Mouse (Mus musculus) intestine, embryonic 14.5 days (tissue): ENCODE measurements around the gene Tada3. TPM values are rescaled to one million over a fixed set of nuclear protein-coding genes. Genes with fewer than 3 reads are reported as not detected.

Source experiments
- ATAC-seq: fragments of 200-750 bp; cut with Nextera tagmentation; replicated peaks from 2 replicates; pipeline ENCODE4 v1.8.0; 2017; ENCODE audit warnings: low read depth, moderate number of reproducible peaks, moderate TSS enrichment, moderate library complexity; ENCODE audit not compliant: low FRiP score, low TSS enrichment
- DNase-seq: peaks from one replicate; pipeline ENCODE4 v3.0.0-alpha.2; 2018; ENCODE audit warnings: low spot score
- H3K27ac ChIP-seq: fragments of 300-500 bp; sonication (generic); 2 replicates; pipeline ENCODE4 v1.5.1; 2014; ENCODE audit warnings: low read depth, mild to moderate bottlenecking, control low read depth
- H3K27me3 ChIP-seq: fragments of 300-500 bp; sonication (generic); replicated peaks from 2 replicates; pipeline ENCODE4 v1.6.1; 2014; ENCODE audit warnings: low read length, control low read depth; ENCODE audit not compliant: control insufficient read depth, insufficient read depth
- H3K36me3 ChIP-seq: fragments of 300-500 bp; sonication (generic); 2 replicates; pipeline ENCODE4 v1.6.1; 2014; ENCODE audit warnings: low read length, control low read depth; ENCODE audit not compliant: control insufficient read depth, insufficient read depth
- H3K4me1 ChIP-seq: fragments of 300-500 bp; sonication (generic); replicated peaks from 2 replicates; pipeline ENCODE4 v1.6.1; 2014; ENCODE audit warnings: low read length, control low read depth, mixed read lengths; ENCODE audit not compliant: control insufficient read depth, insufficient read depth
- H3K4me2 ChIP-seq: fragments of 300-500 bp; sonication (generic); 2 replicates; pipeline ENCODE4 v1.6.1; 2014; ENCODE audit warnings: low read length
- H3K4me3 ChIP-seq: fragments of 300-500 bp; sonication (generic); 2 replicates; pipeline ENCODE4 v1.5.1; 2014; ENCODE audit warnings: low read depth, low read length, control low read depth, mixed read lengths
- H3K9ac ChIP-seq: fragments of 300-500 bp; sonication (generic); 2 replicates; pipeline ENCODE4 v1.6.1; 2014; ENCODE audit warnings: mild to moderate bottlenecking, low read length
- H3K9me3 ChIP-seq: fragments of 300-500 bp; sonication (generic); 2 replicates; pipeline ENCODE4 v1.6.1; 2016; ENCODE audit warnings: low read length, control low read depth; ENCODE audit not compliant: control insufficient read depth
- WGBS: fragments of 180-500 bp; shearing (Covaris S2); extraction: QIAGEN DNeasy Blood & Tissue Kit; methylation state at CpG from one replicate; pipeline ENCODE4 v1.1.7; 2014; 5-methylcytosine and 5-hydroxymethylcytosine counted together
- microRNA-seq: library from miRNA; unstranded; fragments of <30 nt; microRNA quantifications from one replicate; pipeline ENCODE4, GENCODE M21; 2016
- polyA plus RNA-seq: library from polyadenylated mRNA; unstranded; fragments of >200 nt; fragmentation: Nextera tagmentation; extraction: Ambion mirVana; gene quantifications from 2 replicates; pipeline ENCODE4 v1.2.1, GENCODE M21; 2014

The Tada3 gene
- polyA plus RNA-seq, 1 experiment from 2014 or later: 50.5 TPM

DNA sequence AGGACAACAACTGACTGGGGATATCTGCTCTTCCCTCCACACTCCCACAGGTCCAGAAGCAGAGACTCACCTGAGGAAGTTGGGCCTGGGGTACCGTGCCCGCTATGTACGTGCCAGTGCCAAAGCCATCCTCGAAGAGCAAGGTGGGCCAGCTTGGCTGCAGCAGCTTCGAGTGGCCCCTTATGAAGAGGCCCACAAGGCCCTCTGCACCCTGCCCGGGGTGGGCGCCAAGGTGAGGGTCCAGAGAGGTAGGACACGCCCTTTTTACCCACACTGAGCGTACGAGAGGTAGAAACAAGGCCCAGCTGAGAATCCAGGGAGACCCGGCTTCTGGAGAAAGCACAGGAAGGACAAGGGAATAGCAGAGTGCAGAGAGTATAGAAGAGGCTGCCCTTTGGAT lies 46.0 kb downstream of the Tada3 start:
- Histone ChIP-seq H3K9ac (no peak overlapping the region), H3K27ac (no peak overlapping the region), H3K4me3 (no peak overlapping the region), H3K4me2 (no peak overlapping the region), H3K9me3 (no peaks in the 10 kb centered on the region), H3K27me3 (no peaks in the 10 kb centered on the region), H3K36me3 (peaks cover 40% of the 10 kb centered on the region), H3K4me1 (no peaks in the 10 kb centered on the region)
- ATAC-seq: no peak
- 88% methylated on average over 11 of the region's 11 CpGs for WGBS
- no peak for DNase-seq

DNA sequence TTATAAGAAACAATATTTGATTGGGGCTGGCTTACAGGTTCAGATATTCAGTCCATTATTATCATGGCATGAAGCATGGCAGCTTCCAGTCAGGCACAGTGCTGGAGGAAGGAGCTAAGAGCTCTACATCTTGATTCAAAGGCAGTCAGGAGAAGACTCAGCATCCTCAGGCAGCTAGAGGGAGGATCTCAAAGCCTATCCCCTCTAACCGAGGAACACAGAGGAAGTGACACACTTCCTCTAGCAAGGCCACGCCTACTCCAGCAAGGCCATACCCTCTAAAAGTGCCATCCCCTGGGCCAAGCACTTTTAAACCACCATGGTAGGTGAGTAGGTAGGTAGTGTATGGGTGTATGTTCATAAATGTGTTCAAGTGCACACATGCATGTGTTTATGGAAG lies 47.1 kb downstream of the Tada3 start:
- DNase-seq (no peak), ATAC-seq (no peak)

GRCm38 (mm10) chr6:113329396-113329795 lies 48.3 kb downstream of the Tada3 start:
- Histone ChIP-seq H3K9me3 (no peaks in the 10 kb centered on the region), H3K36me3 (peaks cover 30% of the 10 kb centered on the region), H3K4me1 (0 out of 2 replicates have a peak, but pooled peaks cover 3% of the 10 kb centered on the region), H3K4me3 (no peak overlapping the region), H3K9ac (no peak overlapping the region), H3K27me3 (no peaks in the 10 kb centered on the region), H3K4me2 (no peak overlapping the region), H3K27ac (no peak overlapping the region)
- DNase-seq: no peak
- no peak for ATAC-seq
- WGBS: 86% methylated on average over 1 of the region's 1 CpGs

More for the DNA sequence above, 47.1 kb downstream of the Tada3 start:
- no peak overlapping the region for H3K27ac ChIP-seq
- H3K36me3 ChIP-seq: peaks cover 31% of the 10 kb centered on the region
- H3K9ac ChIP-seq: no peak overlapping the region
- H3K27me3 ChIP-seq: no peaks in the 10 kb centered on the region
- no peaks in the 10 kb centered on the region for H3K9me3 ChIP-seq
- no peak overlapping the region for H3K4me2 ChIP-seq
- 0 out of 2 replicates have a peak, but pooled peaks cover under 1% of the 10 kb centered on the region for H3K4me1 ChIP-seq
- no peak overlapping the region for H3K4me3 ChIP-seq
- 57% methylated on average over 2 of the region's 2 CpGs for WGBS

GRCm38 (mm10) chr6:113326533-113327315 lies 51.0 kb downstream of the Tada3 start, which contains the start of gene Ogg1:
Gene Ogg1 (plus strand): TSS chr6:113326972.
- H3K4me2 ChIP-seq: peak within 1 kb of the TSS; percentile 81
- ATAC-seq (peak; percentile 98), DNase-seq (peak; percentile 98)
- H3K9me3 ChIP-seq: no peaks in the 10 kb centered on the region
- no peaks in the 10 kb centered on the region for H3K27me3 ChIP-seq
- peak within 1 kb of the TSS; percentile 64 for H3K9ac ChIP-seq
- 0 out of 2 replicates have a peak, but pooled peaks cover 3% of the 10 kb centered on the region for H3K4me1 ChIP-seq
- peak within 1 kb of the TSS; percentile 67 for H3K4me3 ChIP-seq
- WGBS: under 1% methylated on average over 52 of the region's 52 CpGs
- peaks cover 43% of the 10 kb centered on the region for H3K36me3 ChIP-seq
- peak within 1 kb of the TSS; percentile 91 for H3K27ac ChIP-seq

Small RNA genes within 50 kb of the gene (microRNA-seq; reads per million reads assigned to microRNA genes)
- not detected for gene Gm24387

Other genes with a start within 250 kb of the Tada3 start
- gene Lhfpl4, start 182.5 kb downstream of the Tada3 start, polyA plus RNA-seq: 1.1 and 1.2 TPM in 2 replicates
- gene Mtmr14, start 140.0 kb downstream of the Tada3 start, polyA plus RNA-seq: 36.3 and 40.8 TPM in 2 replicates
- 0.05 and 0.12 TPM in 2 replicates for gene Cpne9, start 95.6 kb downstream of the Tada3 start, polyA plus RNA-seq
- 21.0 and 21.6 TPM in 2 replicates for gene Brpf1, start 70.7 kb downstream of the Tada3 start, polyA plus RNA-seq
- 12.7 and 14.2 TPM in 2 replicates for gene Ogg1, start 50.9 kb downstream of the Tada3 start, polyA plus RNA-seq
- gene Camk1, start 33.9 kb downstream of the Tada3 start, polyA plus RNA-seq: 94.8 and 101 TPM in 2 replicates
- 221 and 234 TPM in 2 replicates for gene Arpc4, start 232 bp upstream of the Tada3 start, polyA plus RNA-seq
- gene Ttll3, start 11.4 kb upstream of the Tada3 start, polyA plus RNA-seq: 2.5 and 4.0 TPM in 2 replicates
- 21.9 and 27.4 TPM in 2 replicates for gene Rpusd3, start 41.5 kb upstream of the Tada3 start, polyA plus RNA-seq
- 2.2 and 3.1 TPM in 2 replicates for gene Cidec, start 57.9 kb upstream of the Tada3 start, polyA plus RNA-seq
- gene Jagn1, start 64.7 kb upstream of the Tada3 start, polyA plus RNA-seq: 80.0 and 84.6 TPM in 2 replicates
- 8.4 and 9.0 TPM in 2 replicates for gene Il17re, start 80.6 kb upstream of the Tada3 start, polyA plus RNA-seq
- gene Il17rc, start 93.5 kb upstream of the Tada3 start, polyA plus RNA-seq: 15.3 and 18.5 TPM in 2 replicates
- gene Creld1, start 105.4 kb upstream of the Tada3 start, polyA plus RNA-seq: 20.1 and 20.2 TPM in 2 replicates
- 0.26 and 0.32 TPM in 2 replicates for gene Prrt3, start 124.0 kb upstream of the Tada3 start, polyA plus RNA-seq
- 84.7 and 89.7 TPM in 2 replicates for gene Emc3, start 153.8 kb upstream of the Tada3 start, polyA plus RNA-seq
- 13.1 and 13.9 TPM in 2 replicates for gene Fancd2, start 153.8 kb upstream of the Tada3 start, polyA plus RNA-seq
- gene Fancd2os, start 222.8 kb upstream of the Tada3 start, polyA plus RNA-seq: 0.20 and 0.22 TPM in 2 replicates
- gene Brk1, start 226.9 kb upstream of the Tada3 start, polyA plus RNA-seq: 238 and 245 TPM in 2 replicates
- 41.6 and 45.1 TPM in 2 replicates for gene Vhl, start 246.1 kb upstream of the Tada3 start, polyA plus RNA-seq